Mouse (Mus musculus): ENCODE data around the gene Olfr358.

The Olfr358 gene

GRCm38 (mm10) chr2:37009235-37009634 lies at the start of gene Olfr358:
Gene Olfr358, minus strand, starts transcription at chr2:37009335.
- no peak for DNase-seq

- DNase-seq, result no peak
Observed at GRCm38 (mm10) chr2:36997030-36997429, 12.1 kb downstream of the Olfr358 start.

DNA sequence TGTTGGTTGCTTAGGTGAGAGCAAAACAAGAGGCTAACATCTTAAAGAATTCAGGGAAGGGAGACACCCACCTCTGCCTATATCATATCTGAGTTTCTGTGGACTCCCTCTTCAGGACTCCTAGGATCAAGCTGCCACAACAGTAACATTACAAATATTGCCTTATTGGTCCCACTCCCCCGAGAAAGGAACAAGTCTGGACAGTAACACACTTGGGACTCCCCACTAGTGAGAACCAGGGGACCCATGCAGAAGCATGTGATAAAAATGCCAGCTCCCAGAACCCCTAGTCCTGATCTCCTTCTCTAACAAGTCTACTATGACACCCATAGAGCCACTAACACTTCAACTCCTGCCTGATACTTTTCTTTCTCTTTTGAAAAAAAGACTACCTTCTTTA lies 15.6 kb downstream of the Olfr358 start, which contains the start of gene Olfr357:
Gene Olfr357 (plus strand): TSS at position 301 of the 400 bp plus-strand sequence.
- no peak for DNase-seq
